Mouse (Mus musculus) MEL (cell line): ENCODE data around the gene Slc25a19.

Experiments
- CHD2 ChIP-seq: IDR thresholded peaks from 2 replicates; pipeline ENCODE4 v1.6.1; 2011; ENCODE audit warnings: low read length, improper control_type of control experiment
- E2F4 ChIP-seq: IDR thresholded peaks from 2 replicates; pipeline ENCODE4 v1.6.1; 2011; ENCODE audit warnings: low read depth, low read length, improper control_type of control experiment, borderline replicate concordance
- POLR2A ChIP-seq, 2 experiments: IDR thresholded peaks; 2 replicates each; pipeline ENCODE4 v1.6.1; 2011 to 2012; ENCODE audit warnings: low read length in 2 of 2, mild to moderate bottlenecking in 2 of 2, control low read depth in 1 of 2, improper control_type of control experiment in 1 of 2, low read depth in 1 of 2, moderate library complexity in 1 of 2; ENCODE audit not compliant: control insufficient read depth in 1 of 2, insufficient read depth in 1 of 2, poor library complexity in 1 of 2

DNA sequence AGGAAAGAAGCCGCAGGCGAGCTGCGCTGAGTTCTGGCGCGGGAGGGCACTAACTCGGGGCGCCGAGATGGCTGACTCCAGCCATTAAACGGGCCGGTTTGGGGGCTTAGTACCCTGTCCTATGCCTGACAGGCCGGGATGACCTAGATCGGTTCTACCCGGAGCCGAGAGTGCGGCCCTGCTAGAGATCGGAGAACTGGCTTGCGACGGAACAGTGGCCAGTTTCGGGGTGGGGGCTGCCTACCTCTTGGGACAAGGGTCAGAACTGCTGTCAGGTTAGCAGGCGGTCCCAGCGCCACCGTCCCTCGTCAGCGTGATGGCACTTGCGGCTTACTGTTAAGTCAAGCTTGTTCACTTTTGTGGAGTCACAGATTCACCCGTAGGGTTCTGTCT is 23.8 kb downstream of the Slc25a19 start:
- TF ChIP-seq CHD2 (no peak), E2F4 (no peak; the same call in 1 of the 2 replicates), POLR2A (IDR thresholded peaks at IDR 0.05; ENCODE audit: control insufficient read depth in 1 of 2, insufficient read depth in 1 of 2, low read depth in 1 of 2, low read length in 2 of 2, poor library complexity in 1 of 2) (no peak)
